Mouse (Mus musculus): Measurements from ENCODE around the gene Nxn.

DNA sequence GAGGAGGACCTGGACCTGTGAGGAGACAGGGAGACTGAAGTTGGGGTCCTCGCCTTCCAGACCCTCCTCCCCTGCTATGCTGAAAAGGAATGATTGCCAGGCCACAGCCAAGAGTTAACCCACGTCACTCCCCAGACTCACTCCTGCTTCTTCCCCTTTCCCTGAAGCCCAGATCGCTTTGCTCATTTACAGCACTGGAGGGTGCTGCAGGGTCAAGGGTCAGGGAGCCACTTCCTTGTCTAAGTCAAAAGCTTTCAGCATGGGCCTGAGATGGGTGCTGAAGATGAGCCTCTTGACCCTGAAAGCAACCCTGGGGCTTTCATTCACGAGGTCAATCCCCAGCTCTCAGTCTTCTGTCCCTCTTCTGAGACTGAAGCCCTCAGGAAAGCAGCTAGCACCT is 20.2 kb upstream of the Nxn start:
- TF ChIP-seq CTCF (IDR thresholded peaks at IDR 0.05; ENCODE audit: low read depth), result no peak
- no peak for TF ChIP-seq EP300 (IDR thresholded peaks at IDR 0.05; ENCODE audit: low read depth)

Measured in liver, embryonic 14.5 days (tissue).